Mouse (Mus musculus): ENCODE measurements around the gene Slc4a3. TPM values are rescaled to one million over a fixed set of nuclear protein-coding genes. Genes with fewer than 3 reads are reported as not detected.

Gene Slc4a3
- total and polyA plus RNA-seq, 2 experiments from 2014 or later: 96.4 to 191 TPM

DNA sequence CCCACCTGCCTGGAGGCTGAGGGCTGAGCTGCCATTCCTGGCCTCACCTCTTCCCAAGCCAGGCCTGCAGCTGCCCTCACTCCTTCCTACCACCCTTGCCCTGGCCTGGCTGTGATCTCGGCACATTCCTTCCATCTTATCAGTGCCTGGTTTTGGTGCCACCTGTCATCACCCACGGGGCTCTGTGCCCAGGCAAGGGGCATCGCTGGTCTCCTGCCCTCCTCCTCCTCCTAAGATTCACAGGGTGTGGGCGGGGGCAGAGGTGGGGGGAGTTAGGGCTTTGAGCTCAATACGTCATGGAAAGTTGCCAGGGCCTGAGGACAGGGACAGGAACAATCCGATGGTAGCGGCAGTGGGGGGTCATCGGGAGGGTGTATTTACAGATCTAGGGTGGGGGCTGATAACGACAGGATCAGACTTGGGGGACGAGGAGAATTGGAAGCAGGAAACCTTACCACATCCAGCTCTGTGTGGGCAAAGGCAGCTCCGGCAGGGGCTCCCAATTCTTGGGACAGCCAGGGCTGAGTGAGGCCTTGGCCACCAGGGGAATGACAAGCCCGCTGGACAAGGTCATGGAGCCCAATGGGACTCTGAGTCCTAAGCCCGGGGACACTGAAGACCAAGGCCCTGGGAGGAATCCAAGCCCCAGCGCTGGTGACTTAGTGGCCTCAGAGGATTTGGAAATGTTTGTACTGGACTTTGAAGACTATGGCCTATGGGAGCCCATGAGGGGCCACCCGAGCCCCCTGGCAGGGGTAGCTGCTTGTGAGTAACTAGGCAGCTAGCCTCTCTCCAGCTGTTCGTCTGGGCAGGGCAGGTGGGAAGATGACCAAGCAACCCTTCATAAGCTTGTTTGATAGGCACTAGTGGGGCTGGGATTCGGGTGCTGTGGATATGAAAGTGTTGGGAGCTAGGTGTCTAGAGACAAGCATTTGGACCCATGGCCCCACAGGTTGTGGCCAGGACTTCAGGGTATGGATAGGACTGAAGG lies 3.5 kb downstream of the Slc4a3 start:
- no peak for TF ChIP-seq CTCF (IDR thresholded peaks at IDR 0.05; ENCODE audit: low read depth)
- Histone ChIP-seq H3K4me3 (ENCODE audit: low read length) (no peak overlapping the region), H3K9me3 (ENCODE audit: low read length) (no peaks in the 10 kb centered on the region), H3K4me1 (ENCODE audit: insufficient read depth, low read length) (peaks cover 9% of the 10 kb centered on the region), H3K36me3 (ENCODE audit: insufficient read depth, low read length) (peaks cover 9% of the 10 kb centered on the region), H3K9ac (replicated peaks; ENCODE audit: low read length) (no peak overlapping the region), H3K27ac (no peak overlapping the region), H3K4me2 (ENCODE audit: low read depth, low read length) (no peak overlapping the region), H3K27me3 (ENCODE audit: insufficient read depth, low read length) (no peaks in the 10 kb centered on the region)
- WGBS: 79% methylated on average over 17 of the region's 17 CpGs
- ATAC-seq (no peak), DNase-seq (ENCODE audit: low spot score) (no peak)

DNA sequence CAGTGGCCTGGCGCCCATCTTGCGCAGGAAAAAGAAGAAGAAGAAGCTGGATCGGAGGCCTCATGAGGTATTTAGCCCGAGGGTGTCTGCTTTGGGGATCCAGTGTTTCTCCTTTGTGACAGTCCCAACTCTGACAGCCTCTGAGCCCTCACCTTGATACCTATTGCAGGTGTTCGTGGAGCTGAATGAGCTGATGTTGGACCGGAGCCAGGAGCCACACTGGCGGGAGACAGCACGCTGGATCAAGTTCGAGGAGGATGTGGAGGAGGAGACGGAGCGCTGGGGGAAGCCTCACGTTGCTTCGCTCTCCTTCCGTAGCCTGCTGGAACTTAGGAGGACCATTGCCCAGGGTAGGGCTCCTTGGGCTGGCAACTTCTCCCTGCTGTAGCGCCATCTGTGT lies 4.5 kb downstream of the Slc4a3 start:
- Histone ChIP-seq H3K9me3 (ENCODE audit: low read length) (no peaks in the 10 kb centered on the region), H3K36me3 (ENCODE audit: insufficient read depth, low read length) (peaks cover 18% of the 10 kb centered on the region), H3K27me3 (ENCODE audit: insufficient read depth, low read length) (no peaks in the 10 kb centered on the region), H3K4me3 (ENCODE audit: low read length) (no peak overlapping the region), H3K4me2 (ENCODE audit: low read depth, low read length) (no peak overlapping the region), H3K27ac (no peak overlapping the region), H3K4me1 (ENCODE audit: insufficient read depth, low read length) (peaks cover 9% of the 10 kb centered on the region), H3K9ac (replicated peaks; ENCODE audit: low read length) (no peak overlapping the region)
- WGBS: 88% methylated on average over 15 of the region's 15 CpGs
- DNase-seq (ENCODE audit: low spot score): no peak
- no peak for ATAC-seq
- no peak for TF ChIP-seq CTCF (IDR thresholded peaks at IDR 0.05; ENCODE audit: low read depth)

DNA sequence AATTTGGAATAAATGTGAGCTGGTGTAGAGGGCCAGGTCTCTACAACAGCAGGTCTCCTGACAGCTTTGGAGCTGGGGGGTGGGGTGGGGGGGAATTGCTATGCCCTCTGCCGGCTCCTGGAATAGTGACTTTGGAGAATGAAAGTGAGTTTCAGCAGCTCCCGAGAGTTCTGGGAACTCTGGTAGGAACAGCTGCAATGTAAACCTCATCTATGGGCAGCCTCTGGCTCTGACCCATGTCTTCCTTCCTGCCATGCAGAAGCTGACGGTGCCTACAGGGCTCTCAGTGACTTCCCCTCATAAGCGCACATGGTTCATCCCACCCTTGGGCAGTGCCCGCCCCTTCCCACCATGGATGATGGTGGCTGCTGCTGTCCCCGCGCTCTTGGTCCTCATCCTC lies 9.6 kb downstream of the Slc4a3 start:
- Histone ChIP-seq H3K27me3 (ENCODE audit: insufficient read depth, low read length) (no peaks in the 10 kb centered on the region), H3K4me3 (ENCODE audit: low read length) (no peak overlapping the region), H3K9ac (replicated peaks; ENCODE audit: low read length) (no peak overlapping the region), H3K27ac (no peak overlapping the region), H3K4me1 (ENCODE audit: insufficient read depth, low read length) (peaks cover 4% of the 10 kb centered on the region; the same call in 1 of the 2 replicates), H3K9me3 (ENCODE audit: low read length) (no peaks in the 10 kb centered on the region), H3K36me3 (ENCODE audit: insufficient read depth, low read length) (peaks cover 30% of the 10 kb centered on the region), H3K4me2 (ENCODE audit: low read depth, low read length) (no peak overlapping the region)
- no peak for TF ChIP-seq CTCF (IDR thresholded peaks at IDR 0.05; ENCODE audit: low read depth)
- DNase-seq (ENCODE audit: low spot score) (no peak), ATAC-seq (no peak)
- WGBS: 90% methylated on average over 7 of the region's 7 CpGs

DNA sequence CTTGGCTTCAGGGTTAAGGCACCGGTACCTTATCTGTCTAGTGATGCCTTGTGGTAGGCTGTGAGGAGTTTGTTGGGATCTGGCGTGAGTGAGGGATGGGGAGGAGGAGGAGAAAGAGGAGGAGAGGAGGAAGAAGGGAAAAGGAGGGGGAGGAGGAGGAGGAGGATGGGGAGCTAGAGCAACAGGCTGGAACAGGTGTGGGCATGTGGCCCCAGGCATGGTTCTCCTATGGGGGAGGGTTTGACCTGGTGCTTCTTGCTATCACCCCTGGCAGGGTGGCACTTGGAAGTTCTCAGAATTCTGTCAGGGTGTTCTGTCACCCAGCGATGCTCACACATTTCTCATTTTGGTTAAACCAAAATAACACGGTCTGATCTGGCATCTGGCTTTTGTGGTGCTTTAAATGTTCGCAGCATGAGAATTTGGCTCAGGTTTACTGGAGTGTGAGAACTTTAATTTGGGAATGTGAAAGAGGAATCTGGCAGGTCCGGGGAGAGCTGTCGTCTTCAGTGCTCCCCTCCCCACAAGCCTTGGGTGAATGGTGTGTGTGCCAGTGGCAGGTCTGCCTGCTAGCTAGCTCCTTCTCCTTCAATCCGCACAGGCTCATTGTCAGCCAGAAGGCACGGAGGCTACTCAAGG lies 10.2 kb downstream of the Slc4a3 start:
- H3K9ac ChIP-seq (replicated peaks; ENCODE audit: low read length): no peak overlapping the region
- WGBS: 86% methylated on average over 9 of the region's 9 CpGs
- H3K27me3 ChIP-seq (ENCODE audit: insufficient read depth, low read length): no peaks in the 10 kb centered on the region
- H3K4me2 ChIP-seq (ENCODE audit: low read depth, low read length): no peak overlapping the region
- no peak for TF ChIP-seq CTCF (IDR thresholded peaks at IDR 0.05; ENCODE audit: low read depth)
- no peak for ATAC-seq
- peaks cover 9% of the 10 kb centered on the region; the same call in 1 of the 2 replicates for H3K4me1 ChIP-seq (ENCODE audit: insufficient read depth, low read length)
- no peaks in the 10 kb centered on the region for H3K9me3 ChIP-seq (ENCODE audit: low read length)
- H3K27ac ChIP-seq: no peak overlapping the region
- peaks cover 30% of the 10 kb centered on the region for H3K36me3 ChIP-seq (ENCODE audit: insufficient read depth, low read length)
- H3K4me3 ChIP-seq (ENCODE audit: low read length): no peak overlapping the region
- DNase-seq (ENCODE audit: low spot score): no peak

DNA sequence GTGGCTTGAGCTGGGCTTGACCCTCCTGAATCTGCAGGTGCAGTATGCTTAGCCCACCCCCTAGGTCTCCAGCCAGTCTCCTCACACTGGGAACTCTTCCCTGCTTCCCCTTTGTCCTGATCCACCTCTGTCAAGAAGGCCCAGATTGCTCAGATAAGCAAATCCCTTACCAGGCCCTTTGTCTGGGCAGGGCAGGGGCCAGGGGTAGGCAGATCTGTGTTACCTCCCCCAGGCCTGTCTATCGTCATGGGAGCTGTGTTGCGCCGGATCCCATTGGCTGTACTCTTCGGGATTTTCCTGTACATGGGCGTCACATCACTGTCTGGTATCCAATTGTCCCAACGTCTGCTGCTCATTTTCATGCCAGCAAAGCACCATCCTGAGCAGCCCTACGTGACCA lies 11.0 kb downstream of the Slc4a3 start:
- Histone ChIP-seq H3K4me3 (ENCODE audit: low read length) (no peak overlapping the region), H3K9me3 (ENCODE audit: low read length) (no peaks in the 10 kb centered on the region), H3K4me2 (ENCODE audit: low read depth, low read length) (no peak overlapping the region), H3K36me3 (ENCODE audit: insufficient read depth, low read length) (peaks cover 30% of the 10 kb centered on the region), H3K27me3 (ENCODE audit: insufficient read depth, low read length) (no peaks in the 10 kb centered on the region), H3K9ac (replicated peaks; ENCODE audit: low read length) (no peak overlapping the region), H3K27ac (no peak overlapping the region), H3K4me1 (ENCODE audit: insufficient read depth, low read length) (peaks cover 15% of the 10 kb centered on the region; the same call in 1 of the 2 replicates)
- DNase-seq (ENCODE audit: low spot score) (no peak), ATAC-seq (no peak)
- WGBS: 93% methylated on average over 7 of the region's 7 CpGs
- TF ChIP-seq CTCF (IDR thresholded peaks at IDR 0.05; ENCODE audit: low read depth): no peak

DNA sequence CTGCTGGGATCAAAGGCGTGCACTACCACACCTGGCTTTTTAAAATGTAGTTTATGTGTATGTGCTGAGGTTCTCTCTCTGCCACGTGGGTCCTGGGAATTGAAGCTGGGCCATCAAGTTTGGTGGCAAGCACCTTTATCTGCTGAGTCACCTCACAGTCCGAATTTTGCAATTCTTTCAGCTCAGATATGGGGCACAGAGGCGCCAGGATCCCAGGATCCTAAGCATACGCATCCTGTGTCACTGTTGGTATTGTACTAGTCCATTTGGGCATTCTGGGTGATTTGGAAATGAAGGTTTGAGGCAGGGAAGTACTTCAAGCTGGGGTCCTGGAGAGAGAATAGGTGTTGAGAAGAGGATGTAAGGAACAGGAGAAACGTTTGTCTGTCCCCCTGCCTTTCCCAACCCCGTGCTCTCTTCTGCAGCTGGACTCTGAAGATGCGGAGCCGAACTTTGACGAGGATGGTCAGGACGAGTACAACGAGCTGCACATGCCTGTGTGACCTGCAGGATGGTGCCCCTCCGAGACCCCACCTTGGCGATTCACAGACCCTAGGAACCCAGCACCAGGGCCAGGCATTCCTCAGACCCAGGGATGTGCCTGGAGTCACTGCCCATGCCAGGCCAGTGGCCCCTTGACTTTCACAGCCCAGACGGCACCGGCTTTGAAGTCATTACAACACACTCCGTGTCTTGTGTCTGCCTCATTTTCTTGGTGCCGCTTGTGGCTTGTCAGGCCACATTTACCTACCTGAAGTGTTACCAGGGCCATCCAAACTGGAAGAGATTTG lies 12.5 kb downstream of the Slc4a3 start:
- Histone ChIP-seq H3K27ac (peak overlapping the region; percentile 79), H3K4me3 (ENCODE audit: low read length) (no peak overlapping the region), H3K4me1 (ENCODE audit: insufficient read depth, low read length) (peaks cover 15% of the 10 kb centered on the region; the same call in 1 of the 2 replicates), H3K9me3 (ENCODE audit: low read length) (no peaks in the 10 kb centered on the region), H3K9ac (replicated peaks; ENCODE audit: low read length) (no peak overlapping the region), H3K27me3 (ENCODE audit: insufficient read depth, low read length) (no peaks in the 10 kb centered on the region), H3K36me3 (ENCODE audit: insufficient read depth, low read length) (peaks cover 27% of the 10 kb centered on the region), H3K4me2 (ENCODE audit: low read depth, low read length) (no peak overlapping the region)
- no peak for ATAC-seq
- no peak for TF ChIP-seq CTCF (IDR thresholded peaks at IDR 0.05; ENCODE audit: low read depth)
- no peak for DNase-seq (ENCODE audit: low spot score)
- 87% methylated on average over 18 of the region's 18 CpGs for WGBS

Data from hindbrain, postnatal 0 days (tissue).